Mouse (Mus musculus): ENCODE results near the gene Cd160. TPM values are rescaled to one million over a fixed set of nuclear protein-coding genes. Genes with fewer than 3 reads are reported as not detected.

Cd160 gene
- polyA plus RNA-seq, 1 experiment from 2014 or later = 0.46 TPM

- ATAC-seq (ENCODE audit: insufficient read depth, low FRiP score, low read depth) = no peak
Observed at GRCm38 (mm10) chr3:96802214-96802613, 26.9 kb downstream of the Cd160 start.

GRCm38 (mm10) chr3:96800254-96800653, 28.9 kb downstream of the Cd160 start:
- no peak for ATAC-seq (ENCODE audit: insufficient read depth, low FRiP score, low read depth)
- Histone ChIP-seq H3K27me3 (replicated peaks) (no peaks in the 10 kb centered on the region), H3K36me3 (no peaks in the 10 kb centered on the region), H3K4me2 (no peak overlapping the region), H3K9ac (no peak overlapping the region), H3K27ac (no peak overlapping the region), H3K4me3 (replicated peaks) (no peak overlapping the region), H3K9me3 (no peaks in the 10 kb centered on the region), H3K4me1 (no peaks in the 10 kb centered on the region)
- 68% methylated on average over 11 of the region's 11 CpGs for WGBS

More at GRCm38 (mm10) chr3:96802214-96802613, 26.9 kb downstream of the Cd160 start:
- no peak overlapping the region for H3K9ac ChIP-seq
- H3K36me3 ChIP-seq = no peaks in the 10 kb centered on the region
- H3K27me3 ChIP-seq (replicated peaks) = no peaks in the 10 kb centered on the region
- H3K4me2 ChIP-seq = no peak overlapping the region
- no peaks in the 10 kb centered on the region for H3K9me3 ChIP-seq
- H3K4me3 ChIP-seq (replicated peaks) = no peak overlapping the region
- WGBS = 39% methylated on average over 1 of the region's 1 CpGs
- no peaks in the 10 kb centered on the region for H3K4me1 ChIP-seq
- H3K27ac ChIP-seq = no peak overlapping the region

GRCm38 (mm10) chr3:96788506-96788905, 40.6 kb downstream of the Cd160 start:
- 92% methylated on average over 8 of the region's 8 CpGs for WGBS
- no peak overlapping the region for H3K27ac ChIP-seq
- no peak overlapping the region for H3K9ac ChIP-seq
- H3K9me3 ChIP-seq = no peaks in the 10 kb centered on the region
- H3K4me2 ChIP-seq = no peak overlapping the region
- ATAC-seq (ENCODE audit: insufficient read depth, low FRiP score, low read depth) = no peak
- no peaks in the 10 kb centered on the region for H3K36me3 ChIP-seq
- H3K4me1 ChIP-seq = no peaks in the 10 kb centered on the region
- H3K4me3 ChIP-seq (replicated peaks) = no peak overlapping the region
- H3K27me3 ChIP-seq (replicated peaks) = no peaks in the 10 kb centered on the region

- Histone ChIP-seq H3K4me3 (replicated peaks) (no peak overlapping the region), H3K9ac (no peak overlapping the region), H3K27ac (no peak overlapping the region), H3K4me1 (no peaks in the 10 kb centered on the region), H3K27me3 (replicated peaks) (no peaks in the 10 kb centered on the region), H3K4me2 (no peak overlapping the region), H3K9me3 (no peaks in the 10 kb centered on the region), H3K36me3 (no peaks in the 10 kb centered on the region)
- 89% methylated on average over 1 of the region's 1 CpGs for WGBS
- no peak for ATAC-seq (ENCODE audit: insufficient read depth, low FRiP score, low read depth)
Observed at GRCm38 (mm10) chr3:96787784-96788183, 41.4 kb downstream of the Cd160 start.

GRCm38 (mm10) chr3:96782236-96782635, 46.9 kb downstream of the Cd160 start:
- no peak for ATAC-seq (ENCODE audit: insufficient read depth, low FRiP score, low read depth)
- 63% methylated on average over 8 of the region's 8 CpGs for WGBS
- no peak overlapping the region for H3K4me2 ChIP-seq
- no peak overlapping the region for H3K27ac ChIP-seq
- H3K4me1 ChIP-seq = no peaks in the 10 kb centered on the region
- H3K4me3 ChIP-seq (replicated peaks) = no peak overlapping the region
- no peaks in the 10 kb centered on the region for H3K9me3 ChIP-seq
- no peaks in the 10 kb centered on the region for H3K36me3 ChIP-seq
- H3K9ac ChIP-seq = no peak overlapping the region
- H3K27me3 ChIP-seq (replicated peaks) = no peaks in the 10 kb centered on the region

GRCm38 (mm10) chr3:96777120-96777519, 52.0 kb downstream of the Cd160 start:
- no peak overlapping the region for H3K27ac ChIP-seq
- 52% methylated on average over 3 of the region's 3 CpGs for WGBS
- no peak overlapping the region for H3K9ac ChIP-seq
- H3K36me3 ChIP-seq = no peaks in the 10 kb centered on the region
- H3K27me3 ChIP-seq (replicated peaks) = no peaks in the 10 kb centered on the region
- H3K4me1 ChIP-seq = no peaks in the 10 kb centered on the region
- no peak overlapping the region for H3K4me3 ChIP-seq (replicated peaks)
- H3K4me2 ChIP-seq = no peak overlapping the region
- H3K9me3 ChIP-seq = no peaks in the 10 kb centered on the region
- peak; percentile 63; the same call in 1 of the 2 replicates for ATAC-seq (ENCODE audit: insufficient read depth, low FRiP score, low read depth)

DNA sequence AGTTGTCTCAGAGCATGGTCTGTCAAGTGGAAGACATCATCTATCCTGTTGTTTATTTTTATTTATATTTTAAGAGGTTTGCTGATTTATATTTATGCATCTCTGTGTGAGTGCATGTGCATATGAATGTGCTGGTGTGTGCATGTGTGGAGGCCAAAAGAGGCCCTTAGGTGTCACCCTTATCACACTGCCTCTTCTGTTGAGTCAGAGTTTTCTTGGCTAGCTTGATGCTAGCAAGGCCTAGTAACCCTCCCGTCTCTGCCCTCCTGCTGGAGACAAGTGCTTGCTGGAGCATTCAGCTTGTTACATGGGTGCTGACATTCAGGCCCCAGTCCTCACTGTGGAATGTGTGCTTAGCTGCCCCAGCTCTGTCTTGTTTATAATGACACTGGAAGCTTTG, 56.2 kb downstream of the Cd160 start:
- Histone ChIP-seq H3K27me3 (replicated peaks) (no peaks in the 10 kb centered on the region), H3K4me2 (no peak overlapping the region), H3K4me3 (replicated peaks) (no peak overlapping the region), H3K36me3 (no peaks in the 10 kb centered on the region), H3K4me1 (no peaks in the 10 kb centered on the region), H3K9ac (no peak overlapping the region), H3K27ac (no peak overlapping the region), H3K9me3 (no peaks in the 10 kb centered on the region)
- ATAC-seq (ENCODE audit: insufficient read depth, low FRiP score, low read depth) = no peak
- 34% methylated on average over 1 of the region's 1 CpGs for WGBS

GRCm38 (mm10) chr3:96769971-96770370, 59.2 kb downstream of the Cd160 start:
- 82% methylated on average over 5 of the region's 5 CpGs for WGBS

DNA sequence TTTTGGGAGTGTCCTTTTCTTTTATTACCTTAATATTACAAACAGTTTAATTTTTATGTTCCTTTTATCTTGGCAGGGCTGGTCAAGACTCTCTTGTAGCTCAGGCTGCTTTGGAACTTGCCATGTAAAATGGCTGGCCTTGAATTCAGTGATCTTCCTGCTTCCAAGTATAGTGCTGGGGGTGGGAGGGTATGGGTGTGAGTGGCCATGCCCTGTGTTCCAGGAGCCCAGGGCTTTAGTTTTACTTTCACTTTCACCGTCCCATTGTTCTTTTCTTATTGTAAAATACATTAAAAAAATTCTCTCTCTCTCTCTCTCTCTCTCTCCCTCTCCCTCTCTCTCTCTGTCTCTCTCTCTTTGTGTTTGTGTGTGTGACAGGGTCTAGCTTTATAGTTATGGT, 64.6 kb downstream of the Cd160 start:
- WGBS = 76% methylated on average over 1 of the region's 1 CpGs
- Histone ChIP-seq H3K9ac (no peak overlapping the region), H3K27me3 (replicated peaks) (no peaks in the 10 kb centered on the region), H3K36me3 (no peaks in the 10 kb centered on the region), H3K4me3 (replicated peaks) (no peak overlapping the region), H3K4me2 (no peak overlapping the region), H3K9me3 (no peaks in the 10 kb centered on the region), H3K27ac (no peak overlapping the region), H3K4me1 (no peaks in the 10 kb centered on the region)
- ATAC-seq (ENCODE audit: insufficient read depth, low FRiP score, low read depth) = no peak

More at GRCm38 (mm10) chr3:96769971-96770370, 59.2 kb downstream of the Cd160 start:
- no peak overlapping the region for H3K4me3 ChIP-seq (replicated peaks)
- no peaks in the 10 kb centered on the region for H3K27me3 ChIP-seq (replicated peaks)
- ATAC-seq (ENCODE audit: insufficient read depth, low FRiP score, low read depth) = no peak
- no peaks in the 10 kb centered on the region for H3K9me3 ChIP-seq
- no peaks in the 10 kb centered on the region for H3K4me1 ChIP-seq
- H3K36me3 ChIP-seq = no peaks in the 10 kb centered on the region
- H3K4me2 ChIP-seq = no peak overlapping the region
- H3K9ac ChIP-seq = no peak overlapping the region
- no peak overlapping the region for H3K27ac ChIP-seq

- no peak for ATAC-seq (ENCODE audit: insufficient read depth, low FRiP score, low read depth)
- Histone ChIP-seq H3K27ac (no peak overlapping the region), H3K4me1 (no peaks in the 10 kb centered on the region), H3K9ac (no peak overlapping the region), H3K27me3 (replicated peaks) (no peaks in the 10 kb centered on the region), H3K9me3 (no peaks in the 10 kb centered on the region), H3K4me3 (replicated peaks) (no peak overlapping the region), H3K36me3 (no peaks in the 10 kb centered on the region), H3K4me2 (no peak overlapping the region)
- whole genome bisulfite sequencing = 83% methylated on average over 4 of the region's 4 CpGs
Observed at GRCm38 (mm10) chr3:96759695-96760094, 69.5 kb downstream of the Cd160 start.

GRCm38 (mm10) chr3:96757691-96758090, 71.5 kb downstream of the Cd160 start:
- H3K27me3 ChIP-seq (replicated peaks) = no peaks in the 10 kb centered on the region
- H3K27ac ChIP-seq = no peak overlapping the region
- H3K36me3 ChIP-seq = no peaks in the 10 kb centered on the region
- WGBS = 62% methylated on average over 7 of the region's 7 CpGs
- H3K9ac ChIP-seq = no peak overlapping the region
- H3K9me3 ChIP-seq = no peaks in the 10 kb centered on the region
- H3K4me2 ChIP-seq = no peak overlapping the region
- H3K4me3 ChIP-seq (replicated peaks) = no peak overlapping the region
- no peak for ATAC-seq (ENCODE audit: insufficient read depth, low FRiP score, low read depth)
- no peaks in the 10 kb centered on the region for H3K4me1 ChIP-seq

- no peak overlapping the region for H3K9ac ChIP-seq
- H3K9me3 ChIP-seq = no peaks in the 10 kb centered on the region
- H3K36me3 ChIP-seq = no peaks in the 10 kb centered on the region
- no peak for ATAC-seq (ENCODE audit: insufficient read depth, low FRiP score, low read depth)
- no peak overlapping the region for H3K4me2 ChIP-seq
- H3K27ac ChIP-seq = no peak overlapping the region
- H3K4me1 ChIP-seq = no peaks in the 10 kb centered on the region
- 83% methylated on average over 1 of the region's 1 CpGs for whole genome bisulfite sequencing
- H3K27me3 ChIP-seq (replicated peaks) = no peaks in the 10 kb centered on the region
- no peak overlapping the region for H3K4me3 ChIP-seq (replicated peaks)
Observed at GRCm38 (mm10) chr3:96755935-96756334, 73.2 kb downstream of the Cd160 start.

All from stomach, embryonic 15.5 days (tissue).